Mouse (Mus musculus) testis, adult 2 months (tissue): ENCODE measurements at regions not wholly inside any gene's neighbourhood (a gene's known extent, or its start where the extent isn't known, plus 50 kb on each side); places are given as distances from the start of the nearest gene placed in this dataset.

Experiments
- CTCF ChIP-seq: fragments of 200-500 bp; IDR thresholded peaks from 2 replicates; pipeline ENCODE4 v1.5.1; 2012; ENCODE audit warnings: low read depth, mild to moderate bottlenecking, inconsistent platforms, low read length, moderate library complexity; ENCODE audit not compliant: control insufficient read depth, insufficient read depth, insufficient replicate concordance
- POLR2A ChIP-seq: fragments of 200-500 bp; IDR thresholded peaks from 2 replicates; pipeline ENCODE4 v1.6.1; 2012; ENCODE audit warnings: low read depth, mild to moderate bottlenecking, inconsistent platforms, low read length, moderate library complexity; ENCODE audit not compliant: control insufficient read depth

DNA sequence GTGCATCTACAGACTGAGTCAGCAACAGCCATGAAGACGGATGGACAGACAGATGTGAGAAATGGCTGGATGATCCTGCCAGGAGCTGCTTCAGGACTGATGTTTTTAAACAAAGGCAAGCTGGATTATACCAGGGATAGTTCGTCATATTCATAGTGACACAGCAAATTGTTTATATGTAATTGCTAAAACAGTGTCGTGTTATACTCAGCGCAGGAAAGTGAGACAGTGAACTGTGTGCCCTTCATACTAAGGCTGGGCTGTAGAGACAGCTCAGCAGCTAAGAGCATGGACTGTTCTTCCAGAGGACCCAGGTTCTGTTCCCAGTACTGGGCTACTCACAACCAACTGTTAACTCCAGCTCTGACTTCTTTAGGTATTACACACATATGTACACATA lies 199.2 kb upstream of the Tgfbr2 start:
- TF ChIP-seq CTCF = no peak
- TF ChIP-seq POLR2A = no peak
